Mouse (Mus musculus) kidney, adult 2 months (tissue): ENCODE data around the gene 1700025B11Rik. TPM values are rescaled to one million over a fixed set of nuclear protein-coding genes. Genes with fewer than 3 reads are reported as not detected.
"Not testable (repeated sequence)": the region's sequence is repeated elsewhere in the genome, so short reads cannot be mapped to it uniquely, and the experiment has no call there.

Experiments
- DNase-seq: peaks from one replicate; pipeline ENCODE4 v3.0.0; 2021
- H3K27ac ChIP-seq: fragments of 200-500 bp; 2 replicates; pipeline ENCODE4 v1.5.1; 2012; ENCODE audit warnings: low read depth, low read length, control low read depth, inconsistent platforms; ENCODE audit not compliant: insufficient read depth
- H3K27me3 ChIP-seq: fragments of 200-500 bp; replicated peaks from 2 replicates; pipeline ENCODE4 v1.6.1; 2012; ENCODE audit warnings: mild to moderate bottlenecking, moderate library complexity, low read length, inconsistent platforms; ENCODE audit not compliant: control insufficient read depth, insufficient read depth
- H3K36me3 ChIP-seq: fragments of 200-500 bp; 2 replicates; pipeline ENCODE4 v1.6.1; 2012; ENCODE audit warnings: mild to moderate bottlenecking, moderate library complexity, low read length, inconsistent platforms; ENCODE audit not compliant: control insufficient read depth, insufficient read depth
- H3K4me1 ChIP-seq: fragments of 200-500 bp; 2 replicates; pipeline ENCODE4 v1.6.1; 2011; ENCODE audit warnings: low read length; ENCODE audit not compliant: control insufficient read depth, insufficient read depth
- H3K4me3 ChIP-seq: fragments of 200-500 bp; 2 replicates; pipeline ENCODE4 v1.5.1; 2011; ENCODE audit warnings: mild to moderate bottlenecking, low read depth, low read length, control low read depth; ENCODE audit not compliant: insufficient read depth
- CTCF ChIP-seq: fragments of 200-500 bp; conservative IDR thresholded peaks from 2 replicates; pipeline ENCODE4 v1.5.1; 2011; ENCODE audit warnings: low read depth, mild to moderate bottlenecking, control low read depth, low read length, moderate library complexity, mixed read lengths; ENCODE audit not compliant: insufficient read depth, insufficient read length
- POLR2A ChIP-seq: fragments of 200-500 bp; IDR thresholded peaks from one replicate; pipeline ENCODE4 v1.6.1; 2011; ENCODE audit warnings: low read depth, low read length, control low read depth
- WGBS: fragments of 180-500 bp; shearing (Covaris S2); methylation state at CpG from one replicate; pipeline ENCODE4 v1.1.7; 2018; 5-methylcytosine and 5-hydroxymethylcytosine counted together
- polyA plus RNA-seq: library from polyadenylated mRNA; depleted of rRNA; stranded (reverse); fragments of >200 nt; gene quantifications from 2 replicates; pipeline ENCODE4 v1.2.3, GENCODE M21; 2012

1700025B11Rik gene
- polyA plus RNA-seq, 1 experiment, result not detected

DNA sequence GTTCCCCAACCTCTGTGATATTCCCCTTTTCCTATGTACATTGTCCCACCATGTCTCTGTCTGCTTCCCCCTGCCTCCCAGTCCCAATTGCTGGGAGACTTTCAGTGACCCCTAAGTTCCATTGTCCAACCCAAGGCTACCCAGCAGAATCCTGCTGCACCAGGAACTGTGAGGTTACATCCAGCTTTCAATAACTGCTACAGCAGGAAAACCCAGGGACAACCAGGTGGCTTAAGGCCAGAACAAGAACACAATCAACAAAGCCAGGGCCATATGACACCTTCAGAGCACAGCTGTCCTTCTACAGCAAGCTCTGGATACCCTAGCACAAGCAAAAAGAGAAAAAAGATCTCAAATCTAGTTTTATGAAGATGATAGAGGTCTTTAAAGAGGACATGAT lies 27.3 kb upstream of the 1700025B11Rik start:
- no peak for DNase-seq
- TF ChIP-seq POLR2A, result no peak
- TF ChIP-seq CTCF, result no peak
- no peak overlapping the region for H3K27ac ChIP-seq
- no peaks in the 10 kb centered on the region for H3K4me1 ChIP-seq
- no peaks in the 10 kb centered on the region for H3K36me3 ChIP-seq
- no peak overlapping the region for H3K4me3 ChIP-seq
- H3K27me3 ChIP-seq, result no peaks in the 10 kb centered on the region

DNA sequence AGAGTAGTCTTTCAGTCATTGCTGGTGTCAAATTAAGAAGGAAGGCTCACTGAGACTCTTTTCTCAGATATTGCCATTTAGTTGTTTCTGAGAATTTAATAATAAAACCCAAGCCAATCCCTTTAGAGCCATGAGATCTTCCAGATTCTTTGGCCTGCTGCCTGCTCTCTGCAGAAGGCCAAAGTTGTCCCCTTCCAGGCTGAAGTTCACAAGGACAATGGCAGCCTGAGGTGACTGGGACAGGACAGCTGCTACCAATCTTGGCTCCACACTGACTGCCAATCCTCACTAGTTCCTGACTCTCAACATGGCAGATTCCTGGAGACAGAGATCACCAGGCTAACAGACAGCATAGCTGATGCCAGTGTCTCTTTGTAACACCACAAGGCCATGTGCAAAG lies 25.3 kb upstream of the 1700025B11Rik start:
- H3K36me3 ChIP-seq, result no peaks in the 10 kb centered on the region
- H3K27me3 ChIP-seq, result no peaks in the 10 kb centered on the region
- TF ChIP-seq POLR2A (no peak), CTCF (no peak)
- no peak overlapping the region for H3K4me3 ChIP-seq
- no peak overlapping the region for H3K27ac ChIP-seq
- DNase-seq, result peak; percentile 44
- no peaks in the 10 kb centered on the region for H3K4me1 ChIP-seq

DNA sequence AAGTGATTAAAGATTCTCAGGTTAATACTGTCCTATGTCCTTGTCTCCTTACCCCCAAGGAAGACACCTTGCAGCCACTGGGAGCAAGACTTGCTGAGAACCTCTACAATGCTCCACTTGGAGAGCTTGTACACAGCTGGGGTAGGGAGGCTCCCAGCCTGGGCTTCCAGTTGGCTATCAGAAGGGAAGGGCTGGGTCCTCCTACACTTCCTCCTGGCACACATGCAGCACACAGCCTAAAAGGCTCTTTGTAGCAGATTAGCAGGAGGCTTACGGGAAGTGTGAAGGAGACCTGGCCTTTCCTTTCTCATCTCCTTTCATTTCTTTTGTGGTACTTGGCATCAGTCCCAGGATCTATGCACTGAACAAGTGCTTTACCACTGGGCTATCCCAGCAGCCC lies 20.0 kb upstream of the 1700025B11Rik start:
- H3K4me1 ChIP-seq, result no peaks in the 10 kb centered on the region
- 55% methylated on average over 1 of the region's 1 CpGs for WGBS
- no peaks in the 10 kb centered on the region for H3K36me3 ChIP-seq
- no peaks in the 10 kb centered on the region for H3K27me3 ChIP-seq
- DNase-seq, result peak; percentile 65
- H3K4me3 ChIP-seq, result no peak overlapping the region
- H3K27ac ChIP-seq, result peak overlapping the region; percentile 18
- TF ChIP-seq CTCF (no peak), POLR2A (no peak)

DNA sequence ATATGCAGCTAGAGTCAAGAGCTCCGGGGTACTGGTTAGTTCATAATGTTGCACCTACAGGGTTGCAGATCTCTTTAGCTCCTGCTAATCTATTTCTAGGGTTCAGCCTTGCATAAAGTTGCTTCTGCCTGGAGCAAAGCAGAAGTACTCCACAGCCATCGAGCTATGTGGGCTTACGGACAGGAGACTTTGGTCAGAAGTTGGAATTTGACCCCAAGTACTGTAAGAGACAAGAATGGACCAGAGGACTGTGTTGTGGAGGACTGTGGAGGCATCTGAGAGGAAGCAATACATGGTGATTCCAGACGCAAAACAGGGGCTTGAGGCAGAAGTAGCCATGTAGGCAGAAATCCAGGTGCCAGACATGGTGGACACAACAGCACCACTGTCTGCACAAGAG lies 17.6 kb upstream of the 1700025B11Rik start:
- 75% methylated on average over 4 of the region's 4 CpGs for WGBS
- H3K27ac ChIP-seq, result no peak overlapping the region
- TF ChIP-seq POLR2A (no peak), CTCF (no peak)
- H3K36me3 ChIP-seq, result no peaks in the 10 kb centered on the region
- H3K4me3 ChIP-seq, result no peak overlapping the region
- no peaks in the 10 kb centered on the region for H3K4me1 ChIP-seq
- DNase-seq, result peak; percentile 68
- no peaks in the 10 kb centered on the region for H3K27me3 ChIP-seq

DNA sequence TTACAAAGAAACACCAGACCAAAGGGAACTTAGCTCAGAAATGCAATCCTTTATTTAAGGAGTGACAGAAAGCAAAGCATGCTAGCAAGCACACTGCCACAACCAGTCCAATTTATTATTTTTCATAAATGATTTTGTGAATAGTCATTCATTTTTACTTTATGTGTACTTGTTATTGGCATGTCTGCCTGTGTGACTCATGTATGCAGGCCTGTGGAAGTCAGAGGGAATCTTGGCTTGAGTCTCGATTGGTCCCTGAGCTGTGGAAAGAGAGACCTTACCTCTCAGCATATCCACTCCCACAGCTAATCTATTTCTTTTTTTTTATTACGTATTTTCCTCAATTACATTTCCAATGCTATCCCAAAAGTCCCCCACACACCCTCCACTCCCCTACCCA lies 17.1 kb upstream of the 1700025B11Rik start:
- no peak for TF ChIP-seq CTCF
- no peak for TF ChIP-seq POLR2A
- no peak overlapping the region for H3K27ac ChIP-seq
- WGBS, result 90% methylated on average over 2 of the region's 2 CpGs
- H3K4me1 ChIP-seq, result no peaks in the 10 kb centered on the region
- H3K27me3 ChIP-seq, result no peaks in the 10 kb centered on the region
- no peak overlapping the region for H3K4me3 ChIP-seq
- DNase-seq, result no peak
- H3K36me3 ChIP-seq, result no peaks in the 10 kb centered on the region

DNA sequence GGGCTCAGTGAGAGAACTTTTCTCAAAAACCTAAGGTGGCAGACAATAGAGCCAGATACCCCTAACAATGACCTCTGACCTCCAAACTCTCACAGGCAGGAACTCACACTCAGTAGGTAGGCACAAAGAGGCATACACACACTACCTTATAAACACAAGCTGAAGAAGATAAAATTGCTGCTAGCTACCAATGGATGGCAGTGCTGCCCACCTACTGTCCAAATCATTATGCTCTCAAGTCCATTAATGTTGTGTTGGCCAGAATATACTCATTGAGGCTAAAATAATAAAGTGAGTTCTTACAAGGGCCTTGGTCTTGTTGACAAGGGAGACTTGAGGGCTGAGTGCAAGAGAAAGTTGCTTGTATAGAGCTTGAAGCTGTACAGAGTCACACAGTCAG lies 1.5 kb upstream of the 1700025B11Rik start:
- no peak for DNase-seq
- no peak for TF ChIP-seq POLR2A
- 0 out of 2 replicates have a peak, but pooled peaks have one; percentile 10 for TF ChIP-seq CTCF
- Histone ChIP-seq H3K27me3 (no peaks in the 10 kb centered on the region), H3K36me3 (no peaks in the 10 kb centered on the region), H3K27ac (no peak overlapping the region), H3K4me1 (no peaks in the 10 kb centered on the region), H3K4me3 (no peak overlapping the region)

DNA sequence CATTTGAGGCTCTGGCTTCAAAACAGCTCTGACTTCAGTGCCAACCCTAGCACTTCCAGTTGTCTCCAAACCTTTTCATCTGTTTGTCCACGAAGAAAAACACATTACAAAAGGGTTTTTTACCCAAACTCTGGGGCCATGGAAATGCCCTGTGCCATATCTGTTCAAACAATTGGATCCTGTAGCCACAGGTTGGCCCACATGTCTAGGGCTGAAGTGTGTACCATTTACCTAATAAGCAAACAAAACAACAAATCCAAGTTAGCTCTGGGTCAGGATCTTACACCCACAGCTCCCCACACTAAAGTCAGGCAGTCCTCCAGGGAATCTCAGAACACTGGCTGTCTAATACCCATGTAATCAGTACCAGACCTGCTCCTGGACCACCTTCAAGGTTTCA lies 22.5 kb downstream of the 1700025B11Rik start:
- H3K36me3 ChIP-seq, H3K4me1 ChIP-seq, H3K27me3 ChIP-seq, H3K4me3 ChIP-seq, DNase-seq, H3K27ac ChIP-seq: not testable (repeated sequence)
- WGBS, result 44% methylated on average over 1 of the region's 1 CpGs

DNA sequence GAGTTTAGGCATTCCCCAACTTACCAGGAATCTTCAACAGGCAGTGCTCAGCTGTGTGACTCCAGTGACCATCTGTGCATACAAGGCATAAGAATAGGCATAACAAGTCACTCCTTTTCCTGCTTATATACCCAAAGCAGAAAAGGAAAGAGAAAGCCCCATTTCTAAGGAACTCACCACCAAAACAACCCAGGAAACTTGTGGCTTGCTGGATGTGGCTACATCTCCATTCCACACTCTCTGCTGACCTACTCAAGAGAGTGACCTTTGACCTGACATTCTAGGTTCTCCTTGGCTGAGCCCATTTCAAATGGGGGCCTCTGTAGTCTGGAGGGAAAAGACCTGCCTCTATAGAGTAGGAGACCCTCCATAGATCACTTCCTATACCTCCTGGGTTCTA lies 28.5 kb downstream of the 1700025B11Rik start, which contains the start of gene Apol7c:
Gene Apol7c, minus strand, starts transcription at position 101 of the 400 bp plus-strand sequence.
- H3K36me3 ChIP-seq, result no peaks in the 10 kb centered on the region
- no peak within 1 kb of the TSS for H3K4me3 ChIP-seq
- DNase-seq, result no peak
- H3K4me1 ChIP-seq, result no peaks in the 10 kb centered on the region
- no peaks in the 10 kb centered on the region for H3K27me3 ChIP-seq
- TF ChIP-seq POLR2A, result no peak
- no peak for TF ChIP-seq CTCF
- no peak within 1 kb of the TSS for H3K27ac ChIP-seq
